ENCODE assay signal across 8 mouse cellular contexts in the genomic region with DNA sequence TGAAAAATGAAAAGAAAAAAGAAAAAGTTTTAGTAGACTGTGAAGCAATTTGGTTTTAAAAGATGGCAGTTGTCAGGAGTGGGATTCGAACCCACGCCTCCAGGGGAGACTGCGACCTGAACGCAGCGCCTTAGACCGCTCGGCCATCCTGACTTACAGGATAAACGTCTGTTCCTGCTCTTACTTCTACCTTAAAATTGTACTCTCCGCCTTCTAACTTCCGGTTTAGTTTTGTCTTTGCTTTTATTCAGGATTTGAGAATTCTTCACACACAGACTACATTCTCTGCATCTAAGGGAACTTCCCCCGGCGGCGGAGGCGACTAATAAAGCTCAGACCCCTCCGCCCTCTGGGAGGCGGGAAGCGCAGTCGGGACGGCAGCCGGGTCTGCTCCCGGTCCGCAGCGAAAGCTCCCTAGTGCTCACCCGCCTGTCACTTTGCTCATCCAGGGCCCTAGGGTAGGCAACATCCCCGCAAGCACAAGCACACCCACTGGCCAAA. TPM values are rescaled to one million over a fixed set of nuclear protein-coding genes. Genes with fewer than 3 reads are reported as not detected.
A peak's percentile ranks its signal among the peaks of the same experiment; 100 is the strongest.
DNase-seq lines count a peak whose midpoint lies in the region; ATAC-seq lines count a peak whose summit lies in the region.

No protein-coding gene starts in this region.

- H3K4me3 ChIP-seq in embryonic facial prominence, embryonic 12.5 days = peak overlapping the region; percentile 63
- H3K4me3 ChIP-seq in limb, embryonic 15.5 days = peak overlapping the region; percentile 67
- H3K4me3 ChIP-seq in midbrain, embryonic 16.5 days (ENCODE audit: low read depth, low read length) = peak overlapping the region; percentile 81

- H3K27me3 ChIP-seq in embryonic facial prominence, embryonic 12.5 days = no peaks in the 10 kb centered on the region
- H3K27me3 ChIP-seq in limb, embryonic 15.5 days = no peaks in the 10 kb centered on the region
- 0 out of 2 replicates have a peak, but pooled peaks cover 2% of the 10 kb centered on the region for H3K27me3 ChIP-seq in midbrain, embryonic 16.5 days (ENCODE audit: control insufficient read depth, insufficient read depth, low read depth, low read length)

- peak overlapping the region; percentile 46 for H3K4me2 ChIP-seq in embryonic facial prominence, embryonic 12.5 days (replicated peaks)
- H3K4me2 ChIP-seq in limb, embryonic 15.5 days = peak overlapping the region; percentile 48
- H3K4me2 ChIP-seq in midbrain, embryonic 16.5 days (ENCODE audit: low read length) = peak overlapping the region; percentile 60

- peak overlapping the region; percentile 92 for H3K27ac ChIP-seq in embryonic facial prominence, embryonic 12.5 days
- H3K27ac ChIP-seq in limb, embryonic 15.5 days = peak overlapping the region; percentile 94
- H3K27ac ChIP-seq in midbrain, embryonic 16.5 days (ENCODE audit: low read length) = peak overlapping the region; percentile 77

- H3K36me3 ChIP-seq in embryonic facial prominence, embryonic 12.5 days = no peaks in the 10 kb centered on the region
- no peaks in the 10 kb centered on the region for H3K36me3 ChIP-seq in limb, embryonic 15.5 days
- no peaks in the 10 kb centered on the region for H3K36me3 ChIP-seq in midbrain, embryonic 16.5 days (ENCODE audit: control insufficient read depth, insufficient read depth, low read length)

- under 1% methylated on average over 25 of the region's 25 CpGs for WGBS in embryonic facial prominence, embryonic 12.5 days
- WGBS in limb, embryonic 15.5 days = under 1% methylated on average over 25 of the region's 25 CpGs
- 0% methylated on average over 25 of the region's 25 CpGs for WGBS in midbrain, embryonic 16.5 days

- H3K9me3 ChIP-seq in embryonic facial prominence, embryonic 12.5 days = no peaks in the 10 kb centered on the region
- H3K9me3 ChIP-seq in limb, embryonic 15.5 days = no peaks in the 10 kb centered on the region
- H3K9me3 ChIP-seq in midbrain, embryonic 16.5 days (replicated peaks; ENCODE audit: control insufficient read depth, low read length, poor library complexity, severe bottlenecking) = no peaks in the 10 kb centered on the region

- no peak for ATAC-seq in embryonic facial prominence, embryonic 12.5 days (ENCODE audit: insufficient number of reproducible peaks, insufficient read depth, low FRiP score, low TSS enrichment)
- ATAC-seq in limb, embryonic 15.5 days (ENCODE audit: insufficient number of reproducible peaks, low FRiP score, low TSS enrichment, low read depth) = peak; percentile 80
- ATAC-seq in midbrain, embryonic 16.5 days = peak; percentile 85

- H3K9ac ChIP-seq in embryonic facial prominence, embryonic 12.5 days = peak overlapping the region; percentile 68
- H3K9ac ChIP-seq in limb, embryonic 15.5 days = peak overlapping the region; percentile 57
- H3K9ac ChIP-seq in midbrain, embryonic 16.5 days (ENCODE audit: low read depth, low read length) = peak overlapping the region; percentile 74

- peak; percentile 72 to 74 for DNase-seq in urinary bladder, adult 18-20 months (ENCODE audit: low spot score in 2 of 2)
- DNase-seq in urinary bladder, postnatal 10 days (ENCODE audit: low spot score) = no peak
- peak; percentile 98 for DNase-seq in heart, adult 11 months
- peak; percentile 75 for DNase-seq in kidney, adult 11 months
- DNase-seq in spleen, postnatal 14 days (ENCODE audit: low spot score in 2 of 2) = peak; percentile 53 to 68

- no peaks in the 10 kb centered on the region for H3K4me1 ChIP-seq in embryonic facial prominence, embryonic 12.5 days
- H3K4me1 ChIP-seq in limb, embryonic 15.5 days = no peaks in the 10 kb centered on the region
- H3K4me1 ChIP-seq in midbrain, embryonic 16.5 days (ENCODE audit: control insufficient read depth, insufficient read depth, low read length) = peaks cover 7% of the 10 kb centered on the region

RNA-seq across cellular contexts. Expression of gene Btn1a1, which starts 12.3 kb away (rescaled TPM):
- 0.10 and 0.20 TPM in 2 replicates for polyA plus RNA-seq in embryonic facial prominence, embryonic 12.5 days (2016; fragmentation: Nextera tagmentation; extraction: Ambion mirVana)
- 0.18 and 0.22 TPM in 2 replicates for polyA plus RNA-seq in limb, embryonic 15.5 days (2015; fragmentation: Nextera tagmentation; extraction: Ambion mirVana)
- polyA plus RNA-seq in midbrain, embryonic 16.5 days (2015; fragmentation: Nextera tagmentation; extraction: Ambion mirVana) = 0.10 and 0.31 TPM in 2 replicates

RNA-seq across cellular contexts. Expression of gene Abt1, which starts 29.7 kb away (rescaled TPM):
- polyA plus RNA-seq in embryonic facial prominence, embryonic 12.5 days (2016; fragmentation: Nextera tagmentation; extraction: Ambion mirVana) = 12.9 and 13.9 TPM in 2 replicates
- polyA plus RNA-seq in limb, embryonic 15.5 days (2015; fragmentation: Nextera tagmentation; extraction: Ambion mirVana) = 11.9 and 13.9 TPM in 2 replicates
- 9.1 and 11.0 TPM in 2 replicates for polyA plus RNA-seq in midbrain, embryonic 16.5 days (2015; fragmentation: Nextera tagmentation; extraction: Ambion mirVana)

RNA-seq across cellular contexts. Expression of gene Btn2a2, which starts 35.2 kb away (rescaled TPM):
- polyA plus RNA-seq in embryonic facial prominence, embryonic 12.5 days (2016; fragmentation: Nextera tagmentation; extraction: Ambion mirVana) = 1.6 TPM in 2 replicates
- polyA plus RNA-seq in limb, embryonic 15.5 days (2015; fragmentation: Nextera tagmentation; extraction: Ambion mirVana) = 0.61 and 0.67 TPM in 2 replicates
- polyA plus RNA-seq in midbrain, embryonic 16.5 days (2015; fragmentation: Nextera tagmentation; extraction: Ambion mirVana) = 0.15 TPM in 1 of 2 replicates, not detected in the other
